Mouse (Mus musculus) olfactory bulb, adult 2 months (tissue): ENCODE measurements at regions not wholly inside any gene's neighbourhood (a gene's known extent, or its start where the extent isn't known, plus 50 kb on each side); places are given as distances from the start of the nearest gene placed in this dataset.

Source experiments
- H3K27ac ChIP-seq: fragments of 200-500 bp; 2 replicates; pipeline ENCODE4 v1.5.1; 2012; ENCODE audit warnings: low read depth, low read length; ENCODE audit not compliant: insufficient read depth
- H3K4me1 ChIP-seq: fragments of 200-500 bp; 2 replicates; pipeline ENCODE4 v1.6.1; 2012; ENCODE audit warnings: low read length; ENCODE audit not compliant: control insufficient read depth, insufficient read depth
- H3K4me3 ChIP-seq: fragments of 200-500 bp; 2 replicates; pipeline ENCODE4 v1.5.1; 2012; ENCODE audit warnings: mild to moderate bottlenecking, low read depth, low read length, moderate library complexity; ENCODE audit not compliant: insufficient read depth
- CTCF ChIP-seq: fragments of 200-500 bp; IDR thresholded peaks from 2 replicates; pipeline ENCODE4 v1.5.1; 2012; ENCODE audit warnings: low read depth, mild to moderate bottlenecking, low read length, moderate library complexity; ENCODE audit not compliant: insufficient read depth
- POLR2A ChIP-seq: fragments of 200-500 bp; IDR thresholded peaks from 2 replicates; pipeline ENCODE4 v1.6.1; 2012; ENCODE audit warnings: mild to moderate bottlenecking, low read depth, low read length, moderate library complexity; ENCODE audit not compliant: insufficient read depth
- WGBS: fragments of 180-500 bp; shearing (Covaris S2); methylation state at CpG from one replicate; pipeline ENCODE4 v1.1.7; 2018; 5-methylcytosine and 5-hydroxymethylcytosine counted together

DNA sequence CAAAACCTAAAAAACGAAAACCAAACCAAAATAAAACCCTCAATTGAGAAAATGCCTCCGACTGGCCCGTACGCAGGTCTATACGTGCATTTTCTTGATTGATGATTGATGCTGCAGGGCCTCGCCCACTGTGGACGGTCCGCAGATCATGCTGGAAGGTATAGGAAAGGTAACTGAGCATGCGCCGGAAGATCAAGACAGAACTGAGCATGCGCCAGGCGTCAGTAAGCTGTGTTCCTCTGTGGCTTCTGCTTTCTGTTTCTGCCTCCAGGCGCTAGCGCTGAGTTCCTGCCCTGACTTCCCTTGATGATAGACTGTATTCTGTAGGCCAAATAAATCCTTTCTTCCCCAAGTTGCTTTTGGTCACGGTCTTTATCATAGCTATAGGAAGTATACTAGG, 264.6 kb upstream of the Kazn start:
- WGBS = 96% methylated on average over 15 of the region's 15 CpGs
- Histone ChIP-seq H3K4me1 (no peaks in the 10 kb centered on the region; the same call in 1 of the 2 replicates), H3K27ac (no peak overlapping the region), H3K4me3 (no peak overlapping the region)
- no peak for TF ChIP-seq CTCF
- no peak for TF ChIP-seq POLR2A

DNA sequence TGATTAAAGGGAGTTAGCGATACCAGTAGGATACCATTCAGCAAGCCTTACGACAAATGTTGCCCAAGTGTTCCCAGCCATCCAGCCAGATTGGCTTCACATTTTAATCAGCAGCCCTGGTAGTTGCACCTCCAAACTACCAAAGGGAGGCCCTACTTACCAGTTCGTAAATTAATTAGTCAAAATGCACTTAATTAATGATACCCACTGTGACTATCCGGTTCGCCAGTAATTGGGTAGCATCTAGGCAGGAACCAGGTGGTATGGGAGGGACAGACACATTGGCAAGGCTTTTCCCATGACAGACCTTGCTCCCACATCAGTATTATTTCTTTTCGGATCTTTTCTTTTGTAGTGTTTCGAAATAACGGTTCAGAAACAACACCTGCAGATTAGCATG, 262.0 kb upstream of the Kazn start:
- 62% methylated on average over 8 of the region's 8 CpGs for WGBS

GRCm38 (mm10) chr4:142500541-142500940, 261.3 kb upstream of the Kazn start:
- WGBS = 56% methylated on average over 7 of the region's 7 CpGs
- TF ChIP-seq CTCF (no peak), POLR2A (no peak)
- peaks cover 3% of the 10 kb centered on the region; the same call in 1 of the 2 replicates for H3K4me1 ChIP-seq
- H3K27ac ChIP-seq = no peak overlapping the region
- H3K4me3 ChIP-seq = no peak overlapping the region

More for the DNA sequence above, 262.0 kb upstream of the Kazn start:
- no peak for TF ChIP-seq CTCF
- no peak for TF ChIP-seq POLR2A
- H3K27ac ChIP-seq = no peak overlapping the region
- H3K4me1 ChIP-seq = peaks cover 3% of the 10 kb centered on the region; the same call in 1 of the 2 replicates
- no peak overlapping the region for H3K4me3 ChIP-seq

GRCm38 (mm10) chr4:142496605-142497004, 257.4 kb upstream of the Kazn start:
- TF ChIP-seq CTCF = no peak
- no peak for TF ChIP-seq POLR2A
- 80% methylated on average over 12 of the region's 12 CpGs for WGBS
- peaks cover 3% of the 10 kb centered on the region; the same call in 1 of the 2 replicates for H3K4me1 ChIP-seq
- no peak overlapping the region for H3K27ac ChIP-seq
- no peak overlapping the region for H3K4me3 ChIP-seq

DNA sequence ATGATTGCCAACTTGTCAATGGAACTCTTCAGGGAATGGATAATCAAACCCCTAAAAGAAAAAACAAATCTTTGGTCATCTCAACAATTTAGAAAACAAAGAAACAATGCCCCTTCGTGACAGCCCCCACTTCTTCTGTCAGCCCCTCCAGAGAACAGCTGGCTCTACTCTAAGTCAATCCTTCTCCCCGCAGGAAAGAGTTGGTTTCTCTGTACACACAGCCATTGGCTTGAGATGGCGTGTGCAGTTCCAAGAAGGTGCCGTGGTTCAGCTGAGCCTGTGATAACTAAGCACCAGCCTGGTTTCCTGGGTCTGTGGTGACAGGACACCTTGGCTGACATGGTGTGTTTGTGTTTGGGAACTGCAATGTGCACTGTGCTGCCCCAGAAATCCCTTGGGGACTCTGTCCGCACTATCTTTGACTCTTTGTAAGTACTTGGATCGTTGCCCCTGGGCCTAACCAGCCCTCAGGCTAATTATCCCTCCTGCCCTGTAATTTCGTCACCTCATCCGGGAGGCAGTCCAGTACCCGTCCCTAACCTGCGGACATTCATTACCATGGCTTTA, 253.8 kb upstream of the Kazn start:
- Histone ChIP-seq H3K27ac (no peak overlapping the region), H3K4me1 (peaks cover 3% of the 10 kb centered on the region; the same call in 1 of the 2 replicates), H3K4me3 (no peak overlapping the region)
- WGBS = 68% methylated on average over 10 of the region's 10 CpGs
- TF ChIP-seq CTCF (no peak), POLR2A (no peak)

DNA sequence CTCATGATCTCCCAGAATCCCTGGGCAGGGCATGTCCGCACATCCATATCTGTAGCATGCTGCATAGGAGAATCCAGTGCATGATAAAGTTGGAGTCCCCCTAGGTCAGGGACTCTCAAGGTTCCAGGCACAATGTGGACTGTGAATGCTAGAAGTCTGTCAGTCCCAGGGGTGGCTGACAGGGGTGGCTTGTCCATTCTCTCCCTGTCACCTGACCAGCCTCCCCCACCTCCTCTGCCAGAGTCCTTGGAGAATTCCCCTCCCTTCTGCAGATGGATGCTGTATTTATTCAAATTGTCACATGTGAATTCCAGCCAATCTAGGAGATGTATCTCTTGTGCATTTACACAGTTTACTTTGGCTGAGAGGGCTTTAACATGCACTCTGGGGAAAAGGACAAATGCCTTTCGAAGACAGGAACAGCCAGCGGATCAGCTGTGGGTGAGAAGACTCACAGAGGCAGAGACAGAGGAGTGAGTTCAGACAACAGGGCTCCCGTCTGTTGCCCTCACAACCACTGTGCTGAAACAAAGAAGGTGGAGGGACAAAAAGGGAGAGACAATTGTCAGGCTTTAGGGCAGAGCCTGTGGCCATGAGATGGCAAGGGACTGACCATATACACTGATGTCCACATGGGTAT, 246.7 kb upstream of the Kazn start:
- Histone ChIP-seq H3K4me3 (no peak overlapping the region), H3K27ac (no peak overlapping the region), H3K4me1 (no peaks in the 10 kb centered on the region)
- TF ChIP-seq CTCF (no peak), POLR2A (no peak)
- WGBS = 93% methylated on average over 4 of the region's 4 CpGs

DNA sequence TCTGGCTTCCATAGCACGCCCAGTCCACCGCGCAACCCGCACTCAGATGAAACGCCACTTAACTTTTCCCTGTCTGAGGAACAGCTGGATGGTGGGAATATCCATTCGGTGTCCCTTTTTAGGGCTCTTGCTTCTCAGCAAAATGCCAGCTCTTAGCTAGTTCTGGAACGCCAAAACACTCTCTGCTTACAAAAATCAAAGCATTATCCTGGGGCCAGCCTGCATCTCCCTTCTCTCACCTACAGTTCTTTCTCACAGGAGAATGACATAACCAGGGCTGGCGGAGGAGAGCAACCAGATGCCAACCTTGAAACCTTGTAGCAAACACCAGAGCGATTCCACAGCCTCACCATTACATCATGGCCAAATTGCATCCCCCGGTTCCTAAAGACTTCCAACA, 236.4 kb upstream of the Kazn start:
- no peak for TF ChIP-seq CTCF
- TF ChIP-seq POLR2A = no peak
- 57% methylated on average over 10 of the region's 10 CpGs for WGBS
- Histone ChIP-seq H3K4me3 (peak overlapping the region; percentile 15; the same call in 1 of the 2 replicates), H3K4me1 (peaks cover 15% of the 10 kb centered on the region), H3K27ac (no peak overlapping the region)

- Histone ChIP-seq H3K4me1 (peaks cover 15% of the 10 kb centered on the region), H3K27ac (no peak overlapping the region), H3K4me3 (no peak overlapping the region)
- WGBS = 66% methylated on average over 7 of the region's 7 CpGs
- TF ChIP-seq CTCF (no peak), POLR2A (no peak)
These were observed 235.4 kb upstream of the Kazn start for GRCm38 (mm10) chr4:142474626-142475025.

GRCm38 (mm10) chr4:142474018-142474417, 234.8 kb upstream of the Kazn start:
- no peak overlapping the region for H3K4me3 ChIP-seq

More at GRCm38 (mm10) chr4:142474018-142474417, 234.8 kb upstream of the Kazn start:
- 26% methylated on average over 12 of the region's 12 CpGs for WGBS
- TF ChIP-seq POLR2A (no peak), CTCF (no peak)
- peaks cover 15% of the 10 kb centered on the region for H3K4me1 ChIP-seq
- no peak overlapping the region for H3K27ac ChIP-seq
